ENCODE assay signal across 17 mouse cellular contexts in the genomic region with DNA sequence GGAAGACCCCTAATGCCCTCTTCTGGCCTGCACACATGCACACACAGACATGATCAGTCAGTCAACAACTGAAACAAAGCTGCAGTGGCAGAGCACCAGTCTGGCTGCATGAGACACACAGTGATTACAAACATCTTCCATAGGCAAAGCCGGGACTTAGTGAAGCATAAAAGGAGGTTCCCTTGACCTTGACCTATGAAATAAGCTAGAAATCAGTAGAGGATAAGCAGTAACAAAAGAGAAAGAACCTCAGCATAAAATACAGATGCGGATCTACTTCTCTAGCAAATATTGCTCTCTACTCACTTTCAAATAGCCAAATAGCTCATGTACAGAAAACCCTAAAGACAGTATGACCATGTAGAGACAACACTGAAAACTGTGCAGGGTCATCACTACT.
DNase-seq lines count a peak whose midpoint lies in the region; ATAC-seq lines count a peak whose summit lies in the region.
"Had no signal": no experiment of that assay in that cellular context is flagged by ENCODE, and none has a peak within 500 bp of the region (broad histone marks: within the 10 kb centered on the region; RNA-seq: fewer than 3 reads in every experiment).

No protein-coding gene starts in this region.

- H3K9ac ChIP-seq in hindbrain, embryonic 13.5 days, result no peak overlapping the region
- H3K9ac ChIP-seq: embryonic facial prominence, embryonic 12.5 days; heart, embryonic 12.5 days; intestine, embryonic 15.5 days; liver, embryonic 12.5 days; lung, embryonic 14.5 days had no signal

- H3K4me3 ChIP-seq in hindbrain, embryonic 13.5 days, result no peak overlapping the region
- H3K4me3 ChIP-seq: embryonic facial prominence, embryonic 12.5 days; gastrocnemius, adult 2 months; heart, embryonic 12.5 days; intestine, embryonic 15.5 days; left cerebral cortex, adult 2 months; liver, embryonic 12.5 days had no signal

- ATAC-seq in cerebellum, adult (ENCODE audit: insufficient number of reproducible peaks, low FRiP score, low TSS enrichment), result no peak
- no peak for ATAC-seq in hindbrain, embryonic 13.5 days (ENCODE audit: low FRiP score)
- ATAC-seq: intestine, embryonic 15.5 days; liver, embryonic 12.5 days had no signal

- H3K4me2 ChIP-seq in hindbrain, embryonic 13.5 days, result no peak overlapping the region
- H3K4me2 ChIP-seq: embryonic facial prominence, embryonic 12.5 days; heart, embryonic 12.5 days; intestine, embryonic 15.5 days; liver, embryonic 12.5 days; lung, embryonic 14.5 days had no signal

- 57% methylated on average over 2 of the region's 2 CpGs for WGBS in hindbrain, embryonic 13.5 days

- intact Hi-C loops in left cerebral cortex, postnatal 4 days (cut with DNase I), result no loop called here

- peak; percentile 18 to 19 for DNase-seq in cerebellum, postnatal 10 days
- peak; percentile 10 for DNase-seq in left cerebral cortex, postnatal 4 days
- no peak for DNase-seq in left cerebral cortex, adult 18-20 months (ENCODE audit: low spot score in 2 of 2)
- peak; percentile 37 for DNase-seq in adrenal gland, postnatal 25 days
- no peak for DNase-seq in urinary bladder, postnatal 14 days (ENCODE audit: low spot score)
- no peak for DNase-seq in cerebellum, adult 11 months
- DNase-seq: cerebellum, adult 18-20 months; gastrocnemius, adult 2 months; lung, embryonic 14.5 days; lung, postnatal 4 days had no signal

- H3K27me3 ChIP-seq in hindbrain, embryonic 13.5 days, result no peaks in the 10 kb centered on the region
- H3K27me3 ChIP-seq: embryonic facial prominence, embryonic 12.5 days; heart, embryonic 12.5 days; intestine, embryonic 15.5 days; liver, embryonic 12.5 days had no signal

- no peaks in the 10 kb centered on the region for H3K36me3 ChIP-seq in hindbrain, embryonic 13.5 days
- H3K36me3 ChIP-seq: embryonic facial prominence, embryonic 12.5 days; heart, embryonic 12.5 days; intestine, embryonic 15.5 days; liver, embryonic 12.5 days had no signal

- peak overlapping the region; percentile 55 for H3K27ac ChIP-seq in hindbrain, embryonic 13.5 days
- H3K27ac ChIP-seq: embryonic facial prominence, embryonic 12.5 days; gastrocnemius, adult 2 months; intestine, embryonic 15.5 days; left cerebral cortex, adult 2 months; liver, embryonic 12.5 days had no signal

- peaks cover 21% of the 10 kb centered on the region for H3K4me1 ChIP-seq in hindbrain, embryonic 13.5 days (replicated peaks)
- H3K4me1 ChIP-seq: intestine, embryonic 15.5 days; liver, embryonic 12.5 days had no signal

- no peaks in the 10 kb centered on the region for H3K9me3 ChIP-seq in hindbrain, embryonic 13.5 days
- H3K9me3 ChIP-seq: embryonic facial prominence, embryonic 12.5 days; heart, embryonic 12.5 days; intestine, embryonic 15.5 days; liver, embryonic 12.5 days had no signal

Comparison
In these comparisons a context has a peak if more than half of its experiments do, and no peak if none do; other contexts are left out.
1. DNase-seq: peak in cerebellum, postnatal 10 days (2 of 2), left cerebral cortex, postnatal 4 days (single experiment) and adrenal gland, postnatal 25 days (single experiment); none in left cerebral cortex, adult 18-20 months (0 of 2), urinary bladder, postnatal 14 days (single experiment) and cerebellum, adult 11 months (single experiment).